Mouse (Mus musculus) embryonic facial prominence, embryonic 15.5 days (tissue): ENCODE measurements around the gene Spdl1. TPM values are rescaled to one million over a fixed set of nuclear protein-coding genes. Genes with fewer than 3 reads are reported as not detected.
A peak's percentile ranks its signal among the peaks of the same experiment; 100 is the strongest.

Experiments used
- ATAC-seq: fragments of 200-750 bp; cut with Nextera tagmentation; 2 replicates; pipeline ENCODE4 v1.8.0; 2017; ENCODE audit warnings: low read depth, moderate TSS enrichment; ENCODE audit not compliant: insufficient number of reproducible peaks, low FRiP score, low TSS enrichment
- H3K27ac ChIP-seq: fragments of 300-500 bp; sonication (generic); replicated peaks from 2 replicates; pipeline ENCODE4 v1.5.1; 2015; ENCODE audit warnings: mild to moderate bottlenecking, inconsistent platforms
- H3K27me3 ChIP-seq: fragments of 300-500 bp; sonication (generic); 2 replicates; pipeline ENCODE4 v1.6.1; 2015; ENCODE audit warnings: inconsistent platforms
- H3K36me3 ChIP-seq: fragments of 300-500 bp; sonication (generic); 2 replicates; pipeline ENCODE4 v1.6.1; 2015; ENCODE audit warnings: mild to moderate bottlenecking, inconsistent platforms
- H3K4me1 ChIP-seq: fragments of 300-500 bp; sonication (generic); 2 replicates; pipeline ENCODE4 v1.6.1; 2015; ENCODE audit warnings: inconsistent platforms
- H3K4me2 ChIP-seq: fragments of 300-500 bp; sonication (generic); replicated peaks from 2 replicates; pipeline ENCODE4 v1.6.1; 2015; ENCODE audit warnings: mild to moderate bottlenecking, inconsistent platforms
- H3K4me3 ChIP-seq: fragments of 300-500 bp; sonication (generic); replicated peaks from 2 replicates; pipeline ENCODE4 v1.5.1; 2015; ENCODE audit warnings: mild to moderate bottlenecking, inconsistent platforms
- H3K9ac ChIP-seq: fragments of 300-500 bp; sonication (generic); 2 replicates; pipeline ENCODE4 v1.6.1; 2015; ENCODE audit warnings: inconsistent platforms
- H3K9me3 ChIP-seq: fragments of 300-500 bp; sonication (generic); replicated peaks from 2 replicates; pipeline ENCODE4 v1.6.1; 2016; ENCODE audit warnings: inconsistent platforms
- WGBS: fragments of 180-500 bp; shearing (Covaris S2); methylation state at CpG from one replicate; pipeline ENCODE4 v1.1.7; 2015; 5-methylcytosine and 5-hydroxymethylcytosine counted together
- polyA plus RNA-seq: library from polyadenylated mRNA; unstranded; fragments of >200 nt; fragmentation: Nextera tagmentation; extraction: Ambion mirVana; gene quantifications from 2 replicates; pipeline ENCODE4 v1.2.1, GENCODE M21; 2015

The Spdl1 gene
- polyA plus RNA-seq, result 14.4 and 15.1 TPM in 2 replicates

- Histone ChIP-seq H3K9me3 (no peaks in the 10 kb centered on the region), H3K4me1 (peaks cover 6% of the 10 kb centered on the region), H3K9ac (peak within 1 kb of the TSS; percentile 81), H3K27me3 (no peaks in the 10 kb centered on the region), H3K4me3 (peak within 1 kb of the TSS; percentile 74), H3K36me3 (peaks cover 16% of the 10 kb centered on the region), H3K4me2 (peak within 1 kb of the TSS; percentile 81), H3K27ac (peak within 1 kb of the TSS; percentile 86)
- WGBS, result under 1% methylated on average over 49 of the region's 49 CpGs
- ATAC-seq, result peak; percentile 94
Observed at GRCm38 (mm10) chr11:34833318-34834086, at the start of gene Spdl1. Spdl1 (minus strand) TSS chr11:34833641.

GRCm38 (mm10) chr11:34881528-34881927 is 48.1 kb upstream of the Spdl1 start:
- Histone ChIP-seq H3K4me3 (no peak overlapping the region), H3K27me3 (no peaks in the 10 kb centered on the region; the same call in 1 of the 2 replicates)
- ATAC-seq, result no peak

GRCm38 (mm10) chr11:34879678-34880077 is 46.2 kb upstream of the Spdl1 start:
- no peaks in the 10 kb centered on the region for H3K9me3 ChIP-seq
- 56% methylated on average over 1 of the region's 1 CpGs for WGBS
- no peak for ATAC-seq
- H3K36me3 ChIP-seq, result no peaks in the 10 kb centered on the region
- no peak overlapping the region for H3K9ac ChIP-seq
- no peak overlapping the region for H3K27ac ChIP-seq
- H3K27me3 ChIP-seq, result no peaks in the 10 kb centered on the region; the same call in 1 of the 2 replicates
- H3K4me1 ChIP-seq, result no peaks in the 10 kb centered on the region
- H3K4me2 ChIP-seq, result no peak overlapping the region
- no peak overlapping the region for H3K4me3 ChIP-seq

More at GRCm38 (mm10) chr11:34881528-34881927, 48.1 kb upstream of the Spdl1 start:
- H3K36me3 ChIP-seq, result no peaks in the 10 kb centered on the region
- WGBS, result 31% methylated on average over 5 of the region's 5 CpGs
- no peaks in the 10 kb centered on the region for H3K4me1 ChIP-seq
- H3K27ac ChIP-seq, result no peak overlapping the region
- no peak overlapping the region for H3K9ac ChIP-seq
- no peaks in the 10 kb centered on the region for H3K9me3 ChIP-seq
- no peak overlapping the region for H3K4me2 ChIP-seq

GRCm38 (mm10) chr11:34873861-34874260 is 40.4 kb upstream of the Spdl1 start:
- Histone ChIP-seq H3K27ac (no peak overlapping the region), H3K4me3 (no peak overlapping the region), H3K9me3 (no peaks in the 10 kb centered on the region), H3K27me3 (no peaks in the 10 kb centered on the region), H3K9ac (no peak overlapping the region), H3K36me3 (no peaks in the 10 kb centered on the region), H3K4me2 (no peak overlapping the region), H3K4me1 (no peaks in the 10 kb centered on the region)
- WGBS, result 80% methylated on average over 2 of the region's 2 CpGs
- no peak for ATAC-seq

- Histone ChIP-seq H3K9me3 (no peaks in the 10 kb centered on the region), H3K4me2 (no peak overlapping the region), H3K4me3 (no peak overlapping the region), H3K27me3 (no peaks in the 10 kb centered on the region), H3K4me1 (no peaks in the 10 kb centered on the region), H3K36me3 (no peaks in the 10 kb centered on the region), H3K27ac (no peak overlapping the region), H3K9ac (no peak overlapping the region)
- 84% methylated on average over 2 of the region's 2 CpGs for WGBS
- no peak for ATAC-seq
Observed at GRCm38 (mm10) chr11:34872432-34872831, 39.0 kb upstream of the Spdl1 start.

GRCm38 (mm10) chr11:34871991-34872390 is 38.5 kb upstream of the Spdl1 start:
- 89% methylated on average over 3 of the region's 3 CpGs for WGBS
- no peak for ATAC-seq
- H3K4me2 ChIP-seq, result no peak overlapping the region

GRCm38 (mm10) chr11:34871456-34871855 is 38.0 kb upstream of the Spdl1 start:
- WGBS, result 65% methylated on average over 3 of the region's 3 CpGs
- ATAC-seq, result no peak
- no peak overlapping the region for H3K4me2 ChIP-seq
- no peak overlapping the region for H3K27ac ChIP-seq
- H3K9me3 ChIP-seq, result no peaks in the 10 kb centered on the region
- no peaks in the 10 kb centered on the region for H3K36me3 ChIP-seq
- no peak overlapping the region for H3K9ac ChIP-seq
- no peaks in the 10 kb centered on the region for H3K4me1 ChIP-seq
- H3K4me3 ChIP-seq, result no peak overlapping the region
- no peaks in the 10 kb centered on the region for H3K27me3 ChIP-seq

More at GRCm38 (mm10) chr11:34871991-34872390, 38.5 kb upstream of the Spdl1 start:
- Histone ChIP-seq H3K9ac (no peak overlapping the region), H3K27ac (no peak overlapping the region), H3K36me3 (no peaks in the 10 kb centered on the region), H3K27me3 (no peaks in the 10 kb centered on the region), H3K4me1 (no peaks in the 10 kb centered on the region), H3K9me3 (no peaks in the 10 kb centered on the region), H3K4me3 (no peak overlapping the region)

- WGBS, result 28% methylated on average over 6 of the region's 6 CpGs
- H3K4me2 ChIP-seq, result no peak overlapping the region
- H3K9ac ChIP-seq, result no peak overlapping the region
- H3K27ac ChIP-seq, result no peak overlapping the region
- H3K4me1 ChIP-seq, result 0 out of 2 replicates have a peak, but pooled peaks cover 4% of the 10 kb centered on the region
- H3K27me3 ChIP-seq, result no peaks in the 10 kb centered on the region
- ATAC-seq, result no peak
- H3K4me3 ChIP-seq, result no peak overlapping the region
- no peaks in the 10 kb centered on the region for H3K9me3 ChIP-seq
- no peaks in the 10 kb centered on the region for H3K36me3 ChIP-seq
Observed at GRCm38 (mm10) chr11:34868626-34869025, 35.2 kb upstream of the Spdl1 start.

- Histone ChIP-seq H3K9ac (no peak overlapping the region), H3K4me1 (0 out of 2 replicates have a peak, but pooled peaks cover 4% of the 10 kb centered on the region), H3K4me2 (no peak overlapping the region), H3K27me3 (no peaks in the 10 kb centered on the region), H3K27ac (no peak overlapping the region), H3K4me3 (no peak overlapping the region), H3K9me3 (no peaks in the 10 kb centered on the region), H3K36me3 (no peaks in the 10 kb centered on the region)
- ATAC-seq, result no peak
- WGBS, result 46% methylated on average over 3 of the region's 3 CpGs
Observed at GRCm38 (mm10) chr11:34865741-34866270, 32.4 kb upstream of the Spdl1 start.

GRCm38 (mm10) chr11:34865181-34865580 is 31.7 kb upstream of the Spdl1 start:
- Histone ChIP-seq H3K27me3 (no peaks in the 10 kb centered on the region), H3K4me2 (no peak overlapping the region), H3K4me3 (no peak overlapping the region), H3K4me1 (0 out of 2 replicates have a peak, but pooled peaks cover 4% of the 10 kb centered on the region), H3K9me3 (no peaks in the 10 kb centered on the region), H3K9ac (no peak overlapping the region), H3K27ac (no peak overlapping the region), H3K36me3 (no peaks in the 10 kb centered on the region)
- no peak for ATAC-seq
- WGBS, result 57% methylated on average over 14 of the region's 14 CpGs

GRCm38 (mm10) chr11:34856652-34857051 is 23.2 kb upstream of the Spdl1 start:
- no peak for ATAC-seq
- Histone ChIP-seq H3K4me3 (no peak overlapping the region), H3K9ac (no peak overlapping the region), H3K4me1 (no peaks in the 10 kb centered on the region), H3K9me3 (no peaks in the 10 kb centered on the region), H3K27me3 (no peaks in the 10 kb centered on the region), H3K4me2 (no peak overlapping the region), H3K36me3 (no peaks in the 10 kb centered on the region), H3K27ac (no peak overlapping the region)
- 59% methylated on average over 3 of the region's 3 CpGs for WGBS
